Mouse (Mus musculus) brain, adult 2 months (tissue): ENCODE measurements around the gene Adipoq.

Experiments used
- DNase-seq: peaks from one replicate; pipeline ENCODE4 v3.0.0; 2011; ENCODE audit warnings: low read depth, low spot score

Adipoq gene

DNA sequence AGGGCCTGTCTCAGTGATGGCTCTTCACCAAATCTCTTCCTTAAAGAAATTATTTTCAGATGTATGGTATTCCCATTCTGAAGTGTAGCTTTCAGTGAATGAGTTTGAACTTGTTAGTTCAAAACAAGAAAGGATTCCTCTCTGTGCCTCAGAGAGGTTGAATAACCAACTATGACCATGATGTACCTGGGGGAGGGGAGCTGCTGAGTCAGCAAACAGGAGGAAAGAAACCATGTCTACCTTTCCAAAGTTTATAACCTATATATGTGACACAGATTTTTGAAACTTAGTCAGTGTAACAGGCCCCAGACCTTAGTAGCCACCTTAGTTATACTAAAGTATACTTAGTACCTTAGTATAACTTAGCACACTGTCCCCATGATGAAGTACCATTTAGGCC is 55.2 kb downstream of the Adipoq start:
- DNase-seq: no peak
